Mouse (Mus musculus) left cerebral cortex, adult 11 months (tissue): Measurements from ENCODE around the gene Exoc2.
A peak's percentile ranks its signal among the peaks of the same experiment; 100 is the strongest.

Experiments
- DNase-seq: peaks from one replicate; pipeline ENCODE4 v3.0.0; 2022; ENCODE audit warnings: low spot score

Exoc2 gene

DNA sequence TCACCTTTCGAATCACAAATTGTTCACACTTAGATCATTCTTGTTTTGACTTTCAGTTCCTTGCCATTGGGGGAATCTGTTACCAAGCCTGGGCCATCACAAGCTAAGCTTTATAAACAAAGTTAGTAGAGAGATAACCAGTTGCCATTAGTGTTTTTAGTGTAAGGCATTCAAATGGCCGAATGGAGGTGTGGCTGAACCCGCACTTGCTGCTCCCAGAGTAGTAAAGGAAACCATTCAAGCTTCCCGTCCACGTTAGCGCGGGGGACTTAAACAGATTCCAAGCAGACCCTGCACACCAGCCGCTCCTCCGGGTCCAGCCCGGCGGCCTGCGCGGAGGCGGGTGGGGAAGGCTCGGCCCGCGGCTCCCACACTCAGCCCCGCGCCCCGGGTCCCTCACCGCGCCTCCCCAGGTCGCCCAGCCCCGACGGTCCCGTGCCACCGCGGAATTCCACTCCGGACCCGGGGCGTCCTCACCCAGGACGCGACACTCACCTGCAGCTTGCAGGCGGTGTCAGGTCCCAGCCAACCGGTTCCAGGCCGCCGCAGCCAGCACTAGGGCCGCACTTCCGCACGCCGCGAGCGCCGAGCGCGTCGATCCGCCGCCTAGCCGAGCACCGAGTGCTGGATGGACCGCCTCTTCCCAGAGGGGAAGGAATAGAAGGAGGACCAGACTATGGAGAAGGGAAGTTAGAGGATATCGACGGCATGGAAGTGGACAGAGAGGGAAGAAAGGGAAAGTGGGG lies at the start of gene Exoc2, which contains the start of gene Gm5447:
Gene Exoc2, minus strand, starts transcription at position 593 of the 746 bp plus-strand sequence.
Gene Gm5447, plus strand, starts transcription at position 704 of the 746 bp plus-strand sequence.
- DNase-seq, result peak; percentile 51

GRCm38 (mm10) chr13:31023664-31024063 lies 49.8 kb upstream of the Exoc2 start:
- no peak for DNase-seq

- DNase-seq, result no peak
Observed at GRCm38 (mm10) chr13:31021927-31022326, 48.0 kb upstream of the Exoc2 start.

GRCm38 (mm10) chr13:31021514-31021913 lies 47.6 kb upstream of the Exoc2 start:
- DNase-seq, result no peak

DNA sequence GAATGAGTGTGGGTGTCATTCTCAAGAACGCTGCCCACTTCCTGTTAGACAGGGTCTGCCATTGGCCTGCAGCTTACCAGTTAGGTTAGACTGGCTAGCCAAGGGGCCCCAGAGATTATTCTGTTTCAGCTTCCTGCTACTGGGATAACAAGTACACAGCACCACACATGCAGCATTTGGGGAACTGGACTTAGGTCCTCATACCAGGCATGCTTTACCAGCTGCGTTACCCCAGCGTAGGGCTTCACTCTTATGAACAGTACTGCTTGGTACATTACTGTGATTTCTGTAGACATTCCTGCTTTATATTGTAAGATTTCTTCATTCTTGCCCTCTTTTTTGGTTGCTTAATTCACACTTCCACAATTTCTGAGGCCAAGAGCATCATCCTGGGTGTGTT lies 43.7 kb upstream of the Exoc2 start:
- no peak for DNase-seq

DNA sequence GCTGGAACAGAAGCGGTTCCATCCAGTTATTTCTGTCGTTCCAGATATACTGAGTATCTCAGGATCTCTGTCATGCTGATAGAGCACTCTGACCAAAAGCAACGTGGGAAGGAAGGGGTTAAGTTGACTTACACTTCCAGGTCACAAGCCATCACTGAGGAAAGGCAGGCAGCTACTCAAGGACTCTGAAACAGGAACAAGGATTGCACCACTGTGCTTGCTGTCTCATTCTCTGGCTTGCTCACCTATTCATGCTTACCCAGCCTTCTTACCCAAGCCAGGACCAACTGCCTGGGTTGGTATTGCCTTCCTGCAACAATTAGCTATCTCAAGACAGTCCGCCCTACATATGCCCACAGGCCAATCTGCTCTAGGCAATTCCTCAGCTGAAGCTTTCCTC lies 31.1 kb upstream of the Exoc2 start:
- DNase-seq, result no peak

DNA sequence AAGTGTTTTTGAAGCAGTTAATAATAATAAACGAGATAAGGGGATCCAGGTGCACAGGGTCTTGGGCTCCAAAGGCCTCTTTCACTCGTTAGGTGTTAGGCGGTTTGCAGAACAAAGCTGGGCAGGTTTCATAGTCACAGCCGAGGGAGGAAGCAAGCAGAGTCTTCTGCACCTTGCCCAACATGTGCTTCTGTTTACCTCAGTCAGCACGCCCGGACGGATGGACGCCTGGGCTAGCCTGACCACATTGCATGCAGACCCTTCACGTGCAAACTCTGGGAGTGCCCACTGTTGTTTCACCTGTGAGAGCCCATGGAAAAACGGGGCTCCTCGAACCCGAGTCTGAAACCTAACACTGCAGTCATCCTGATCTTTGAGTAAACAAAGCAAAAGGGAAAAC lies 30.6 kb upstream of the Exoc2 start:
- DNase-seq, result no peak

DNA sequence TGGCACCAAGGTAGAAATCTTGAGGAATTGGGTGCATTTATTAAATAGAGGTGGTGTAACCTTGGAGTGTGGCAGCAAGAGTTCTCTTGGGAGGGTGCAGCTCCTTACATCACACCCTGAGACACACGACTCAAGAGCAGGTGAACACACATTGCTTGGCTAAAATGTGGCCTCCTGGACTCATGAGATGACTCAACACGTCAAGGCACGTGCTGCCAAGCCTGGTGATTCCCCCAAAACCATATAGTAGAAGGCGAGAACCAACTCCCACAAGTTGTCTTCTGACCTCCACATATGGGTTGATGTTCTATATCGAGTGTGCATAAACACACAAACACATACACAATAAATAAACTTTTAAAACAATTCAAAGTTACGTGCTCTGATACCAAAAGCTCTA lies 25.9 kb upstream of the Exoc2 start:
- no peak for DNase-seq

DNA sequence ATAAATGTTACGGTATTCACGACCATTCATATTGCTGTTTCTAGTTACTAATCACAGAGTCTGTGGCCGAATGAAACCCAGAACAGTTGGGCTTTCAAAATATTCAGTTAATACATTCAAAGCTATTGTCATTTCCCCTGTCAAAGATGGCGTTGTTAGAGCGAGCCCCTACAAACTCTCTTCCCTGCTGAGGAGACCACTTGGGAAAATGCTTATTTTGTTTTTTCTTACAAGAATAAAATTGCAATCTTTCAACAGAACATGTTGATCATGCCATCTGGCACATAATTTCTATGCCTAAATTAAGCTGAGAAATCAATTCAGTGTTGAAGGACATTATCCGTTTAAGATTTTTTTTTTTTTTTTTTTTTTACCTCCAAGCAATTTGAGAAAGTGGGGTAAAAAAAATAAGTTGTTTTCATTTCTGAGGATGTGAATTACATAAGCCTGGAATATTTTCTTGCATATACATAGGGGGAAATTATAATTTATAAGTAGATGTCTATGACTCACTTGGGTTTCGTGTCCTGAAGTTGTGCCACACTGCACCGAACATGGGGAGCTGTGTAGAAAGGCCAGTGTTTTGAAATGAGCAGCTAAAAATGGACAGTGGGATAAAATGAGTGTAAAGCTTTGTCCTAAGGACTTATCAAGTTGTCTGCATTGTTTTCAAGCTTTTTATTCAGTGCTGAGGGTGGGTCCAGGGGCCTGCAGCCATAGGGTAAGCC lies 23.8 kb upstream of the Exoc2 start:
- no peak for DNase-seq

DNA sequence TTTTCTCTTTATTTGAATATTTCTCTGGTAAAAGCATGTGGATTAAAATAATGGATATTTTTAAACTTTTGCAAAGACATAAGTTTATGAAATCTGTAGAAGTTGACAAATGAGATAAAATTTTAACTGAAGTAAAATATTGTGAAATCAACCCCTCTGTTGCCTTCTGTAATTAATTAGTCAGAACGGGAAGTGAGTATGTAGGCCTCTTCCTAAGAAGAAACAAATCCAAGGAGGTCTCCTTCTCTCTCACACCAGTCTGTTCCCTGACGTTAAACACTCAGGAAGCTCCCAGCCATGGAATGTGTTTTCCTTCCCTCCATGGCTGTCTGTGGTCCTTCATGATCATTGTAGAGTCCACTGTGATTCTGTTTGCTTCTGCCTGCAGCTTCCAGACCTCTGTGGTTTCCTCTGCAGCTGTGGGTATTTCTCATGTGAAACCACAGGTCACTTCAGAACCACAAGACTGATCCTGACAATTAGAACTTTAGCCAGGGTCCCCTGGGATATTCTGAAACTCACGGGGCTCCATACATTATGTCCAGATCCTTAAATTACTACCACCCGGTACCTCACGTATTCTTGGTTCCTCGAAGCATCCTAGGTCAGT lies 20.5 kb upstream of the Exoc2 start:
- no peak for DNase-seq

GRCm38 (mm10) chr13:30993819-30994218 lies 19.9 kb upstream of the Exoc2 start:
- DNase-seq, result peak; percentile 43

DNA sequence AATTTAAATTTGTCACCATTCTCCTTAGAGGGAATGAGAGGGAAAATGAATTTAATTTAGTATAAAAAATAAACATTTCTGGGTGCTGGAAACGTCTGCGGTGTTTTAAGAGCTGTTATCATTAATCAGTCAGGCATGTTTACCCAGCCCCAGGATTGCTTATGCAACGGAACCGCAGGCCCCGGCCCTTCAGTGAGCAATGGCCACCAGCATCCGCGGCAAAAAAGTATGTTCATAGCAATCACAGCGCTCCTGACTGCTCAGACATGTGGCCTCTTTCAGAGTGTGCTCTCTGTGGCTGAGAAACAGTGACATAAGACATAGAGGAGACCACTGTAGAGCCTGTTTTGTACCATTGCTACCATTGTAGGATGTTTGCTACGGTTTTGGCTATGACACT lies 16.3 kb upstream of the Exoc2 start:
- DNase-seq, result no peak

DNA sequence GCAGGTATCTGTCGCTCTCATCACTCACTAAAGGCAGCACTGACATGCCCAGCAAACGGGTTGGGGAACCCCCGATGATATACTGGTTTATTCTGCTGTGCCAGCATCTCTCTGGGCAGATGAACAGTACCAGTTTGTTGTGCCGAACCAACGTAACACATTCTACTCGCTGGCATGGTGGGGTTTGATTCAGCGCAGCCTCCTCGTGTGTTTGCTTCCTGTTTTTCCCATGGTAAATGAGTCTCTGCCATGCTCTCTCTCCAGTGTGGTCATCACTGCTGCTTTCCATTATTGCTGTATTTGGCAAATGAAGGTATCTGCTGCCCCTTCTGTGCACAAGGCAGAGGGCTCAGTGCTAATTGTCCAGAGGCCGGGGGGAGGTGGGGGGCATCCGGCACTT lies 15.8 kb upstream of the Exoc2 start:
- no peak for DNase-seq

DNA sequence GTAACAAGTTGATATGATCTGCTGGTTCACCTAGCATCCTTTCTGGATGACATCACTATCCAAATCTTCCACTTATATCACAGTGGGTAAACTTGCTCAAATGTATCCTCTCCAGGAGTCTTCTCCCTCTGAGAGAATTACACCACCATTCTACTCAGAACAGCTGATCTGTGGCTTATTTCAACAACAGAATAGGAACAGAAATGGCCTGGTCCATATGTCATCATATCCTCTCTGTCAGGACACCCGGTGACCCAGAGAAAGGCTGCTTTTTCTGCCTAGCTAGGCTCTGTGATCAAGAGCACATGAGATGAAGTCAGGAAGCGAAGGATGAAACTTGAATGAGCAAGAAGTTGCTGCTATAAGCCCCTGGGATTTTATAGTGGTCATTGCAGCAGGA lies 13.8 kb upstream of the Exoc2 start:
- DNase-seq, result no peak

GRCm38 (mm10) chr13:30986934-30987455 lies 13.1 kb upstream of the Exoc2 start:
- no peak for DNase-seq

DNA sequence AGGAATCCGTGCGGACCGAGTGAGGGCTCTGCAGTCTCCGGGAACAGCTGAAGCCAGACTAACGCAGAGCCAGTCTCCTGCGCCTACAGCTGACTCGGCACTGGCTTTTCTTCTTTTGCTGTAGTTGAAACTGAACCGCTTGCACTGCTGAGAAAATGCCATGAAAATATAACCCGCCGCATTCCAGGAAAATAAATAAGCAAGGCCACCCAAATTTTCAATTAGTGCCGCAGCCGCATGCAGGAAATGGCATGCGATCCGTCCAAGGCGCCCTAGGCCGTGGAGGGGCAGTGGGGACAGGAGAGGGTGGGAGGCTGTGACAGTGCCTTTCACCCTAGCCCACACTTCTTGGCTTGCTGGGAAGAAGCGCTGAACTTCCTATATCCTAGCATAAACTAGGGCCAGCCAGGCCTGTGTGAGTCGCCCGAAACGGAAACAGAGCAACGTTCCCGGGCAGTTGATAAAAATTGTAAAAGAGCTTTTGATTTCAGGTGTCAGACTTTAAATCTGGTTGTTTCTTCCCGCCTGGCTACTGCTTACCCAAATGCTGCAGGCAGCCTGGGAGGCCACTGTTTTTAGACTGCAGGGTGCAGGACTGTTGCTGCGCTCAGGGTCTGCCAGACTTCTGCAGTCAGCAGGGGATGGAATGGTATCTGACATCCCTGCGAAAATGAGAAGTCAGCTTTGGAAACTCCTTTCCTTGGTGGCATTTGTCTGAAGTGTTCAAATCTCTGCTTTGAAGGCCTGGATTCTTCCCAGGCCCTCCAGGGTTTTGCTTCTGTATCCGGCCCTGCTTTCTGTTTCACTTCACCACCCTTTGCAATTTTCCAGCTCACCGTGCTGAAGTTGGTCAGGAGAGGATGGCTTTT lies 11.9 kb upstream of the Exoc2 start:
- no peak for DNase-seq

DNA sequence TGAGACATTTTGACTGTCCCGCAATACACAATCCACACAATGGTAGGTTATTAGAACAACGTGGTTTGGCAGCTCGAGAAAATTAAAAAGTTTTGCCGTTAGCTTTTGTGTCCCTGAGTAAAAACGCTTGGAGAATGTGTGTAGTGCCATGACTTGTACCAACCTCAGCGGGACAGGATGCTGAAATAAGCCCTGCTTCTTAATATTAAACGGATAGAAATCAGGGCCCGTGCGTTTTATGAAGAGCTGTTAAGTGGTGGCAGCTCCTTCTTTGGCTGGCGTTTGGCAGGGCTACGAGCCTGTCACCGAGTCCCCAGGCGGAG lies 11.3 kb upstream of the Exoc2 start:
- DNase-seq, result no peak

DNA sequence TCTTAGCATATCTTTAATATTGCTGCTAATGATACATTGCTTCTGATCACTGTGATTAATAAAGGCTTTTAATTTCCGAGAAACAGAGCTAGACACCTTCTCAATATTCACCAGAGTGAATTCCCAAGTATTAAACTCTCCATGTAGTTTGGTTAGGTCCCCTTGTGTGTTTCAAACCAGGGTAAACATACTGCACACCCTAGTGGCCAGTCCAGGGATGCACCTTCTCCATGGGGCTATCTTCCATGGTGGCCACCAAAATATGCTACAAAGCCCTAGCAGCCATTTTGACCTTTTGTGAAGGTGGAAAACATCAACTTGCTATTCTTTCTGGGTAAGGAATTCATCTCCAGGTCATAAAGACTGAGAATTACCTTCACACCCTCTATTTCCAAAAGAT lies 7.8 kb upstream of the Exoc2 start:
- DNase-seq, result no peak

GRCm38 (mm10) chr13:30978224-30978623 lies 4.3 kb upstream of the Exoc2 start:
- DNase-seq, result no peak

DNA sequence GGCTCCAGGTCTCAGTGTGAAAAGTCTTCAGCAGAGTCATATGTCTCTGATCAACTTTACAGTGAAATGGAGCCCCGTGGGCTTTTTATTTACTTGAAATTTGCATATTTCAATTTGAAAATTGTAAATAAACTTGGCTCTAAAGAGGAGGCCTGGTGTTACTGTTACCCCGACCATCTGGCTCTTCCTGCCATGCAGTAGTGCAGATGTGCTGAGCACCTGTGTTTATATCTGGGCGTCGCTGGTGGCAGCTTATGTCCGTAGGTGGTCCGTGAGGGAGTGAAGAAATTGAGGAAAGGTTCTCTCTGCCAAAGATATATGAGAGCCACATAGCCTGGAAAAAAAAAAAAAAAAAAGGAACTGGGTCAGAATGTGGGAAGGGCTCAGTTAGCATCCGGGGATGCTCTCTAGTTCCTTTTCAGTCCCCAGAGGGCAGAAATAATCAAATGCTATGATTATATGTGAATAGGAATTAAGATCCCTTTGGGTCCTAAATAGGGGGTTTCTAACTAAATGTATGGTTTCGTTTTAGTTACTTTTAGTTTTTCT lies 2.7 kb upstream of the Exoc2 start:
- DNase-seq, result no peak

DNA sequence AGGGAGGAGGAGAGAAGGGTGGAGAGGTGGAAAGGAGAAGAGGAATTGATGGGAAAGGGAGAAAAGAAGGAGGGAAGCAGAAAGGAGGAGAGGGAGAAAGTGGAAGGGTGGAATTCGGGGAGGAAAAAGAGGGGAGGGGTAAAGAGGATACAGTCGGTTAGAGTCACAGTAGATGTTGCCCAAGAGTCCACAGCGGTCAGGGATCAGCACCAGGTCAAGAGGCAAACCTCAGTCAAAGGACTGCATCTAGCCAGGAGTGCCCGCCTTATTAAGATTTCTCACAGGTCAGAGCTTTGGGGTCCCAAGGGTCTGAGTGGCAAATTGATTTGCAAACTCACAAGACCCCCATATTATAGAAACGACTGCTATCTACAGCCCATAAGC lies 346 bp upstream of the Exoc2 start:
- DNase-seq, result no peak

DNA sequence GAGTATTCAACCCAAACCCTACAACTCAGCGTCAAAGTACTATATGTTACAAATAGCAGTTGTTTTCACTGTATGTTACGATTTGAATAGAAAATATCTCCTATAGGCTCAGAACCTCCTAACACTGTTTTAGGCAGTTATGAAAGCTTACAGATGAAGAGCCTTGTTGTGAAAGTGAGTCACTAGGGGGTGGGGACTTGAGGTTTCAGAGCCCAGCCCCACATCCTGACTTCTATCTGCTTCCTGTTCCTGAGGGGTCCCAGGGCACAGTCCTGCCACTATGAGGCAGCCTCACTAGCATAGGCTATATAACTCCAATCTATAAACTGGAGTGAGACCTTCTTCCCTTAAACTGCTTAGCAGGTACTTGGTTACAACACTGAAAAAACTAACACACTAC lies 1.8 kb downstream of the Exoc2 start:
- no peak for DNase-seq
